Mouse (Mus musculus): ENCODE measurements around the gene Mcrs1.
"Not testable (repeated sequence)": the region's sequence is repeated elsewhere in the genome, so short reads cannot be mapped to it uniquely, and the experiment has no call there.

The Mcrs1 gene

DNA sequence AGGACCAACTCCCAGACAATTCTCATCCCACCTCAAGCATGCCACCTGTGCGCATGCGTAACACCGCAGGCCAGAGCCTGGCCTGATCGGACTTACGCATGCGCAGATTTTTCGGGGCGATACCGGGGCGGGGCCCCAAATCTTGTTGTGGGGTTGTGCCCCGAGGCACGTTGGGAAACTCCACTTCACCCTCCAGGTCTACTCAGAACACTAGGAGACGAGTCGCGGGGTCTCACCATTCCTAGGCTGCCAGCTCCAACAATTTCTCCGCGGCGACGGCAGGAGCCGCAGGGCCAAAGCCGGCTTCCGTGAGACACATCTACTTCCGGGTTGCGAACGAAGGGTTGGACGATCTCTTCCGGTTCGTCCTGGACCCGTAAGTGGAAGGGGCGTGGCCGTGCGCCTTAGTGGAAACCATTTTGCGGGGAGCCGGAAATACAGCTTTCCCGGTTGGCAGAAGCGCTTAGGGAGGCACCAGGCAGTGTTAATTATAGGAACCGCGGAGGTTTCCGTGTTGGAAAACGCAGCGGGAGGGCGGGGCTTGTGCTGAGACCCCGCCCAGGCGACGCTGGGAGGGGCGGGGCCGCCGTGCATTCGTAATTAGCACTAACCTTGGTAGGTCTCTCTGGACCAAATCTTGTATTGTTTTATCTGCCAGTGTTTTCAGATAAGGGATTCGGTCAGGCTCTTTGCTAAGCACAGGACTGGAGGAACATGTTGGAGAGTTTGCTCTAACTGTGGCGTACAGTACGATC is at the start of gene Mcrs1:
Gene Mcrs1 (minus strand): TSS at position 336 of the 755 bp plus-strand sequence.
- DNase-seq: peak; percentile 96

DNA sequence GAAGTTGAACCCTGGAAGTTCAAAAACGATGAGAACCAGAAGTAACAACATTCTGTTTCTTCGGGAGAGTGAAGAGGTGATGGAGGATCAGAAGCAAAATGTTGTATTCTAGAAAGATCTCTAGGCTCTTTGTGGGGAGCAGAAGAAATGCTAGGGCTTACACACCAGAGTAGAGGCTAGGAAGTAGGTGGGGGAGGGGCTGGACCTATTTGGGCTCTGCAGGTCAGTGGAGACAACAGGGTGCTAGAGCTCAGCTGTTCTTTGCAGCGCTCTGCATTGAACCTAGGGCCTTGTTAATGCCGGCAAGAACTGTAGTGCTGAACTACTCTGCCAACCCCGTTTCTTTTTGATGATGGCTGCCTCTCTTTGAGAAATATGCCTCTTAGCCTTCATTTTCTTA is 44.5 kb upstream of the Mcrs1 start:
- DNase-seq: no peak

DNA sequence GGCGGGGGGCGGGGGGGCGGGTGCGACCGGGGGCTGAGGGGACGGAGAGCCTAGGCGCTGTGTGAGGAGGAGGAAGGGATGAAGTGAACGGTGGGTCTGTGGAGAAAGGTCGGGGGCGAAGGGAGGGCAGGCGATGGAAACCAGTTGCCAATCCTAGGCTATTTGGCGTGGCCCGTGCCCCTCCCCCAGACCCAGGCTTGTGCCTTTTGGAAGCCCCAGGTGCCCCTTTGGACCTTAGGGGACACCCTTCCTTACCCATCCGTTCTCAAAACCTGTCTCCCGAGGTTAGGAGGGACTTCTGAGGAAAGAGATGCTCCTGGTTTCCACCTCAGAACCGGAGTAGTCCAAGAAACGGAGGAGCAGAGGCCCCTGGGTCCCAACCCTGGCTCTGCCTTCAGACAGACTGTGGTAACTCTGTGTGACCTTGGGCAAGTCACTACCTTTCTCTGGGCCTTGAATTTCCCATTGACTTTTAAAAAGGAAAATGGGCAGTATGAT is 43.8 kb upstream of the Mcrs1 start, which contains the start of gene Fam186b:
Gene Fam186b (minus strand): TSS at position 405 of the 498 bp plus-strand sequence.
- DNase-seq: peak; percentile 41

DNA sequence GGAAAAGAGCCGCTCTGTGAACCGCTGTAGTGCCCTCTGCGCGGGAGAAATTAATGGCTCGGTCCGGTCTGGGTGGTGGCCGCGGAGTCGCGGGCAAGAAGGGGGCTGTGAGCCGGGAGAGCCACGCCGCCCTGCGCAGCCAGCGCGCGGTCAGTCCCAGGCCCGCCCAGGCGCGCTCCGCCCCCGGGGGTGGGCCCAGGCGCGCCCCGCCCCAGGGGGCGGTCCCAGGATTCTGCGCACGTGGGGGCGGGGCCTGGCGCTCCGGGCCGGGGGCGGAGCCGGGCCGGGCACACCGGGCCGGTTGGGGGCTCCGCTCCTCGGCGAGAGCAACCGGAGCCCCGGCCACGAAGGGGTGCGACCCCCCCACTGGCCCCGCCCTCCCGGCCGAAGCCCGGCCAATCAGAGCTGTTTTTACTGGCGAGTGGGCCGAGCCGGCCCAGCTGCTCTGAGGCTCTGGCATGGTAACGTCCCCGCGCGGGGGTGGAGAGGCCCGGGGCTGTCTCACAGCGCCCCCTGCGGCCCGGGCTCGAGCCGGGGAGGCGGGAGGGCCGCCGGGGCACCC is 43.1 kb upstream of the Mcrs1 start, which contains the start of gene Prpf40b:
Gene Prpf40b (plus strand): TSS at position 275 of the 562 bp plus-strand sequence.
- peak; percentile 93 for DNase-seq

DNA sequence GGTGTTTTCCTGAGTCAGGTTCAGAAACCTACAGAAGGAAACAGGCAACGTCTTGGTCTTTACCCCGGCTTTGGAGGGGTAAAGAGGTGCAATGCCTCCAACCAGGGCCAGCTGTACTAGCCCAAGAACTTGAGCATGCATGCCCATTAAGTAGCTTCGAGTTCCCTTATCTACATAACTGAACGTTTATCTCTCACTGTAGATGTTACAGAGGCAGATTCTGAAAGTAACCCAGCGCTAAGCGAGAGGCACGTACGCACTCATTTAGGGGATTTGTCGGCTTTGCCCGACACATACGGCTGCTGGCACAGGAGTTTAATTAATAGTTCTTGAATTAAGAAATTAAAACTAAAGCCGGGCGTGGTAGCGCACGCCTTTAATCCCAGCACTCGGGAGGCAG is 42.5 kb upstream of the Mcrs1 start:
- DNase-seq: no peak

DNA sequence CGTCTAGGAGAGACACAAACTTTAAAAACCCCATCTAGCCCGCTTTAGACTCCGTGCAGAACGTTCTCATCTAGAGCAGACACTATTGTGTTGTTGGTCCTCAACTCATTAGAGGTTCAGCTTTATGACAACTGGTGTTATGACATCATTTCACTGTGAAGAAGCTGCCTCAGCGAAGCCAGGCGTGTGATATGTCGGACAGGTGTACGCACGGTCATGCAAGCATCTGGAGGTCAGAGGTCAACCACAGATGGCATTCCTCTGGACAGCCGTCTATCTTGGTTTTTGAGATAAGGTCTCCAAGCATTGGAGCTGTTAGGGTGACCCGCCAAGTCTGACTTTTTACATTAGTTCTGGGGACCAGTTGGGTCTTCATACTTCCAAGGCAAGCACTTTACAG is 38.8 kb upstream of the Mcrs1 start:
- no peak for DNase-seq

DNA sequence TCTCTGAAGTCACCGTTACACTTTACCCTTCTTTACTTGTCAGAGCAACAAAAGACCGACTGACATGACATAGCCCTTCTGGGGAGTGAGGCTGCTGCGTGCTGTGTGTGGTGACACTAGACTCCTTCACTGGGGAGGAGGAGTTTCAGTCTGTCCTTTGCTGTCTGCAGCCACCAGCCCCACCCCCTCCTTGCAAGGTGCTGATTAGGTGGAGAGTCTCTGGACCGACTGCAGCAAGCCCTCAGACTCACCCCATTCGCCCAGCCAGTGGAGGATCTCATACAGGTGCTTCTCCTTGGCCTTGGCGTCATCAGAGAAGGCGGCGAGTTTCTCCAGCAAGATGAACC is 33.4 kb upstream of the Mcrs1 start:
- DNase-seq: no peak

DNA sequence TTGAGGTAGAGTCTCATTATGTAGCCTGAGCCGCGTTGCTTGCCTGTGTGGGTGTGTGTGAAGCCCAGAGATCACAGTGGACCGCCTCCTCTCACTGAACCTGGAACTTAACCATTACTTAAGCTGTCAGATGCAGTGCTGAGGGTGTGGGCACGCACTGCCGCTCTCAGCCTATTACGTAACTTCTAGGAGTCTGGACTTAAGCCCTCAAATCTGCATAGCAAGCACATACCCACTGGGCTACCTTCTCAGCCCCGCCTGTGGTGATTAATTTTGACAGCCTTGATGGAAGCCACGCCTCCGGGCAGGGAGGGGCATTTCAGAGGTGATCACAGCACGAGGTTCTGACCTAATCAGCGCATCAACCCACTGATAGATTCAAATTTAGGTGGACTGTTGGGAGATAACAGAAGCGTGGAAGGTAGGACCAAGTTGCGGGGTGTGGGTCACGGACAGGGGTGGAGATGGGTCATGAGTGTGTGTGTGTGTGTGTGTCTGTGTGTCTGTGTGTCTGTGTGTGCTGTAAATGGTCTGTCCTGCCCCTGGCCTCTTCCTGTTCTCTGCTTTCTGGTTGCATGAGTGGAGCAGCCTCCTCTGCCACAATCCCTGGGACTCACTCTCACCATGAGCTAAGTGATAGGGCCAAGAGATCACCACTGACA is 32.9 kb upstream of the Mcrs1 start:
- no peak for DNase-seq

DNA sequence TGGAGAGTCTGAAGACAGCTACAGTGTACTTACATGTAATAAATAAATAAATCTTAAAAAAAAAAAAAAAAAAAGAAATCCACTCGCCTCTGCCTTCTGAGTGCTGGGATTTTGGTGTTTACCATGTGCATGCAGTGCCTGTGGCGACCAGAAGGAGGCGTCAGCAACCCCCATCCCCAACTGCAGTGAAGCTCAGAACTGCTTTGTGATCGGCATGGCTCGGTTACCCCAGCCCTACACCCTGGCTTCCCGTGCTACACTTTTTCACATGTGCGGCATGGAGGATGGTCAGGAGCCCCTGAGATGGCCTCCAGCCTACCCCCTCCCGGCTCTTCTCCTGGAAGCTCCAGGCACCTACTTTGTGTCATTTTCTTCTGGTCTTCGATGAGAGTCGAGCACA is 31.7 kb upstream of the Mcrs1 start:
- no peak for DNase-seq

DNA sequence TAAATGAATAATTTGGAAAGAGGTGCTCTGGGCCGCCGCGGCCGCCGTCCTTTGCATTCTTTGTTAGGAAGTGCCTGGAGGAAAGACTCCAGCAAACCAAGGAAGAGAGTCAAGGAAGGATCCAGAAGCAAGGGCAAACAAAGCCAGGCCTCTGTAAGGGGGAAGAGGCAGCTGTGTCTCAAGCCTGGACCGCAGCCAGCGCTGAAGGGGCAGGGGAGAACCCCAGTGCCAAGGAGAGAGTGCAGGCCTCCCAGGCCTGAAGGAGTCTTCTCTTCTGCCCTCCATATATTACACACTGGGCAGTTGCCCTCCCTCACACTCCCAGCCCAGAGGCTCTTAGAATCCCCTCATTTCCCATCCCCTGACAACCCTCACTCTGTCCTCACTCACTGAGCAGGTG is 26.5 kb upstream of the Mcrs1 start:
- DNase-seq: no peak

DNA sequence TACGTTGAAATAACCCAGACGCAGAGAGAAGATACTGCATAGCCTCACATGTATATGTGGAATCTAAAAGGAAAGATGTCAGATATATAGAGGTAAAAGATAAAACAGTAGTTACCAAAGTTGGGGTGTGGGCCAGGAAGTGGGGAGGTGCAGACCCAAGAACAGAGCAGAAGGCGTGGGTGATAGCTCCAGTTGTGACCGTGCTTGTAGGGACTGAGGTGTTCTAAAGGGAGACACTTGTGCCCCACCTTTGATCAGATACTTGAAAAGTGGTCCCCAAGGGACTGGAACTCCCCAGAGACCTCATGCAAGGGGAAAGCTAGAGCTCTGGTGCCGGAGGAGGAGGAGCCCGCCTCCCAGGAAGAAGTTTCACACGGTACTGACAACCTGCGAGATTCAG is 24.3 kb upstream of the Mcrs1 start:
- DNase-seq: no peak

DNA sequence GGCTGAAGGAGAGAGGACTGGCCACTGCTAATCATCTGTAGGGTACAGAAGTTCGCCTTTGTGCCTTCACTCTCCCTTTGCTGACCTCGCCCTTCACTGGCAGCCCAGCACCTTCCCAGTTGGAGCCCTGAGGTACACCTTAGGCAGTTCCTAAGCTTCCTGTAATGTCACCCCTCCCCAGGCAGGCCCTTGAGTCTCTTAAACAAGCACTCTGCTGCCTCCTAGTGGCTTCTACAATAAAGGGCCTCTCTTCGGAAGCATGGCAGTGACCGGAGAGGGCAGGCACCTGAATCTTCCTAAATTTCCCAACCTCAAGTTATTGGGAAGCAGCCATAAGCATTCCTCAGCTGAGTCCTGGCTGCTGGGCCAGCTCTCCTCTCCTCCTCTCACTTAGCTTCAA is 13.9 kb upstream of the Mcrs1 start:
- peak; percentile 72 for DNase-seq

DNA sequence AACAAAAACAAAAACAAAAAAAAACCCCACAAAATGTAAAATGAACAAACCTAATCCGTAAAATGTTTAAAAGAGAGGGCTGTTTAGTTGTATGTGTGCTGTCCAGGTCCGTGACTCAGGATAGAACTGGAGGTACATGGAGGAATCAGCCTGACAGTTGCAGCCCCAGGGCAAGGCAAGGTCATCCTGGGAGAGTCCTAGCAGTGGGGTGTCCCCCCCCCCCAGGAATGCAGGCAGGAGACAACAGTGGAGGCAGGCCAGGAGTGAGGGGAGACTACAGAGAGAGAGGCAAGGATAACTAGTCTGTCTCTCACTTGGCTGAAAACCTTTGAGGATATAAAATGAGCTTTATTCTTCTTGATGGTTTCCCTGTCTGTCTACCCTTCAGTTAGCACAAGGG is 12.6 kb upstream of the Mcrs1 start:
- no peak for DNase-seq

DNA sequence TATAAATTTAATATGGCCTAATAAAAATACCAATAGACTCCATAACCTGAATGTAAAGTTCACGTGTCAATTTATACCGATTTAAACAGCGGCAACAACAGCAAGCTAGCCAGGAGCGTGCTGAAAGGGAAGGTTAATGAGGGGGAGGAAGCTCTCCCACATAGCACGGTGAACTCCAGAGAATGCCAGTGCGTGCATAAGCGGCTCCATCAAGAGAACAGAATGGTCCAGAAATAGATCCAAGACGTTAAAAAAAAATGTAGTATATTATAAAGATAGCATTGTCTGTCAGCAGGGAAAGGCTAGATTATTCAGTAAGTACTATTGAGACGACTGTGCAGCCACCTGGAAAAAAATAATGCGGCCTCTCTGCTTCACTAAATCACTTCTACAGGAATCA is 10.9 kb upstream of the Mcrs1 start:
- no peak for DNase-seq

DNA sequence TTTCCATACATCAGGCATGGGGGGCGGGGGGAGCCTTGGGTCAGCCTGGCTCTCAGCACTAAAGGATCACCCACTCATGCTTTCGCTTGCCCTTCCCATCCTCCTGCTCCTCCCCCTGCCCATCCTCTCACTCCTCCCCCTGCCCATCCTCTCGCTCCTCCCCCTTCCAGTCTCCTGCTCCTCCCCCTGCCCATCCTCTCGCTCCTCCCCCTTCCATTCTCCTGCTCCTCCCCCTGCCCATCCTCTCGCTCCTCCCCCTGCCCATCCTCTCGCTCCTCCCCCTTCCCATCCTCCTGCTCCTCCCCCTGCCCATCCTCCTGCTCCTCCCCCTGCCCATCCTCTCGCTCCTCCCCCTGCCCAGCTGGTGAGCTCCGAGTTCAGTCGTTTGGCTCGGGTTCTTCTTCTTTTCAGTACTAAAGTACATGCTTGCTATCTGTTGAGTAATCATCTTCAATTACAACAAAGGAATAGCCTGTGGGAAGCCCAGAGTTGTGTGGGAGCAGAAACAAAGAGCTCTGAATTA is 8.0 kb upstream of the Mcrs1 start:
- DNase-seq: peak; percentile 37

DNA sequence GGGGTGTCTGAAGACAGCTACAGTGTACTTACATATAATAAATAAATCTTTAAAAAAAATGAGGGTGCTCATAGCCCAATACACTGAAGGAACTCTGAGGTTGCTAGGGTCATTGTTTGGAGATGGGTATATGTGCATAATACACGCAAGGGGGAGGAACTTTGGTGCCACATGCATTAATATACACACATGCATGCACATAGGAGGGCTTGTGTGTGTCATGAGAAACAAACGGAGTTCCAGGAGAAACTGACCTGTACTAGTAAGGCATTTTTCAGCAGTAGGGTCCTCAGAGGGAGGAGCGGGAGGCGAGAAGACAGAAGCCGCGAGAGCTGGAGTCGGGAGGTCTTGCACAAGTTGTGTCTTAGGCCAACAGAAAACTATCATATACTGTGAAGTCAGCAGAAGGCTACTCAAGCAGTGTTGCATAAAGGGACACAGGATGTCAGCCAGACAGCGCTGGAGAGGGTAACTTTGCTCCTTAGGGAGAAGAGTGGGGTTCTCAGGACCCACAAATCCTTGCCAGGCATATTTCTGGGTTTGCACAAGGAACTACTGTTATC is 7.5 kb upstream of the Mcrs1 start:
- DNase-seq: no peak

DNA sequence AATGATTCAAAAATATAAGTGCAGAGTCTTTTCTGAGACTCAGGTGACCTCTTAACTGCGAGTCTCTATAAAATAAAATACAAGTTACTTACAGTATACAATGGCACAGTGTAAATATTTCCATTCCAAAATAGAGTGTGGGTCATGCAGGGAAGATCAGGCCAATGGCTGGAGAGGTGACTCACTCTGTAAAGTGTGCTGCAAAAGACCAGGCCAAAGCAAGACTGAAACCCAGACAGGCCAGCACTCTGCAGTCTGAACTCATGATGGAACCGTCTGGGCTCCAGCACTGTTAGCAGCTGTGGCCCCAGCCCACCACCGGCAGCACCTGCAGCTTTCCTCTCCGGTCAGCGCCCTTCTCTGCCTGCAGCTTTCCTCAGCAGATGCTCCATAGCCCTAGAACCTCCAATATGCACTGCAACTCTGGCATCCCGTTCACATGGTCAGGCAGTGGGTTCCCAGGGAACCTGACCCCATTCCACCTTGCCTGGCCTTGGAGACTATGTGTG is 3.5 kb upstream of the Mcrs1 start:
- DNase-seq: no peak

DNA sequence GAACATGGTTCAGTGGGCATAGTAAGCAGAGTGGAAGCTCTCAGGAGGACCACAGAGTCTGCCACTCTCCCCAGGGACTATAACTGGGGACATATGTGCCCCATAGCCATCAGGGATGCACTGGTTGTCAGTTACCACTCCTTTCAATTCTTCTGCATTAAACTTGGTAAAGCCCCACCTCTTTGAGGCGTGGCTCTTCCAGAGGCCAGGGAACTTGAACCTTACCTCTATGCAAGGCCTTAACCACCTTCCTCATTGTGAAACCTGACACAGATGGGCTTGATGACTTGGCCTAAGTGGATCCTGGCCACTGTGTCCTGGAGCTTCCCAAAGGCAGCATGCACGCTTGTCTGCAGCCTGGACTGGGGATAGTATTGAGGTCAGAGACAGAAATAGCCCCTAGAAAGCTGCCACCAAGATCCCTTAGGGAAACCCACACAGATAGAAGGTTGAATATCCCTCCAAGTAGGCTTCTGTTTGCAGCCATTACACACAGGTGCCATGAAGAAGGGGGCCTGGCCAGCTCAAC is 2.8 kb upstream of the Mcrs1 start:
- DNase-seq: no peak

DNA sequence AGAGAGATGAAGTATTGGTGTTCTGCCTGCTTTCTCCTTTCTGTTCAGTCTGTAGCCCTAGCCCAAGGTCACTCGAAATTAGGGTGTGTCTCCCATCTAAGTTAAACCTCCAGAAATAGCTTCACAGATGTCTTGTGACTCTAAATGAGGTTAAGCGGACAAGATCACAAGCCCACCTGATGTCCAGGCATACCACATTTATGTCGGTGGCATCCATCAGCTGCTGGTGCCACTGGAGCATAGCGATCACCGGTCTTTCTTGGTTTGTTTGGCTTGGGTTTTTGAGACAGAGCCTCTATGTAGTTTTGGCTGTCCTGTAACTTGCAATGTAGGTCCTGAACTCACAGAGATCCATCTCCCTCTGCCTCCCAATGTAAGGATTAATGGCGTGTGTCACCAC is 2.0 kb upstream of the Mcrs1 start:
- no peak for DNase-seq

DNA sequence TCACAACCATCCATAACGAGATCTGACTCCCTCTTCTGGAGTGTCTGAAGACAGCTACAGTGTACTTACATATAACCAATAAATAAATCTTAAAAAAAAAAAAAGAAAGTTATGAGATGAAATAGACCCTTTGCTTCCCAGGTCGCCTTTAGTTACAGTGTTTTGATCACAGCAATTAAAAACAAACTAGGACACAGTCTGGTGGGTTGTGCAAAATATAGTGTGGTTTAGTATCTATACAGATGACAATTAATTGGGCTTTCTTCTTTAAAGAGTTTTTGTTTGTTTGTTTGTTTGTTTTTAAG is 1.4 kb upstream of the Mcrs1 start:
- not testable (repeated sequence) for DNase-seq

DNA sequence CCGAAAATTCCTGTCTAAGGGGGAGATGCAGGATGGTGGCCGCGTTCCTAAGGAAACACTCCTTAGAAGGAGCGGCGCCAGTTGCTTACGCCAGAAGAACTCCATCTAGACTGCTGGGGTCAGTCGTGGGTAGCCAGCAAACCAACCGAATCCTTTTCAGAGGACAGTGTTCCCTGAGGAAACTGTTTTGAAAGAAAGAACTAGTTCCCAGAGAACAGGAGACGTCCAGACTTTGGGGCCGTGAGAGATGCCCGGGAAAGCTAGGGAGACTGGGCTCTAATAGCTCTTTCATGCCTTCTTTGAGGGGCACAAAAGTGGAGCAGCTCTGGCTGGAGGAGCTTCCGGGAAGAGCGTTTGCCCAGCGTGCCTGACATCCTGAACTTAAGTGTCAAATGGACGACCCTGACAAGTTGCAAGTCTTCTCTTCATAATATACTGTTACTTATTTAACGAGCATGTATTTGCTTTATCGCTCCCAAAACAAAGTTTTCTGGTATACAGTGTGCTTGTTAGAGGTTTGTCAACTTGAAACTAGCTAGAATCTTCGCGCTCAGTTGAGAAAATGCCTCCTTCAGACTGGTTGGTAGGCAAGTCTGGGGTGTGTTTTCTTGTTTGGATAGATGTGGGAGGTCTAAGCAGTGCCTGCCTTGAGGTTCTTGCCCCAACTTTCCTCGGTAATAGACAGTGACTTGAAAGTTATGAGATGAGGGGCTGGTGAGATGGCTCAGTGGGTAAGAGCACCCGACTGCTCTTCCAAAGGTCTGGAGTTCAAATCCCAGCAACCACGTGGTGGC is 817 bp upstream of the Mcrs1 start:
- DNase-seq: peak; percentile 62

DNA sequence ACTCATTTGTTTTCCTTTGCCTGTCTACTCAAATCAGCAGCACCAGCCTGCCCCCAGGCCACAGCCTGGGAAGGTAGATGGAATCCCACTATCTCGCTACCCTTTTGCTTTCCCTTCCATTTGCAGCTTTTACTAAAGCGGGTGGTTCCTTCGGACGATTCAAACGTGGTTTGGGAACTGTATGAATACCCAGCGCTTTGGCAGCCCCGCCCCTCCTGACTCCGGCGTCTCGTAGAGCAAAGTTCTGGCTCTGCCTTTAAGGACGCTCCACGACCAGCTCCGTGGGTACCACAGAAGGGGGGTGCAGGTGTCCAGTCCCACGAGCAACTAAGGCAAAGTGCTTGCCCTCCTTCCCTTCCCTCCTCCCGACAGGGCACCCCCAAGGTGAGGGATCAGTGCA is 650 bp downstream of the Mcrs1 start:
- not testable (repeated sequence) for DNase-seq
